In the genomic region with DNA sequence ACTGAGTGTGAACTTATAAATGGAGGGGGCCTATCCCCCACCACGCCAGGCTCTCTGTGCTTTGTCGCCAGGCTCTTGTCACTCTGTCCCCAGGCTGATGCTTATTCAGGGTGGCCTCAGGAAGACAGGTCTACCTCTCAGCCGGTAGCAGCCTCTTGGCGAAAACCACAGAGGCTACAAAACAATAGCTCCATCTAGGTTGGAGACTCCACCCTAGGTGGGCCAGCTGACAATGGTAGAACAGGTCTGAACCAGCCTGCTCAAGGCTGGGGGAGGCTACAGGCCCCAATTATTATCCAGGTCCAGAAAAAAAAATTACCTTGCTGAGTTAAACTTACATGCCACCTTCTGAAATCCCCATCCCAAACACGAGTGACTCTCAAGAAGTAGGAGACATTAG, we compare ENCODE assay signal across 21 mouse cellular contexts. TPM values are rescaled to one million over a fixed set of nuclear protein-coding genes. Genes with fewer than 3 reads are reported as not detected.
DNase-seq lines count a peak whose midpoint lies in the region; TF ChIP-seq lines count a peak whose summit lies in the region.
"Had no signal": no experiment of that assay in that cellular context is flagged by ENCODE, and none has a peak within 500 bp of the region (broad histone marks: within the 10 kb centered on the region; RNA-seq: fewer than 3 reads in every experiment).

No protein-coding gene starts in this region.

- H3K9me3 ChIP-seq in E14TG2a.4 (ENCODE audit: low read length) (no peaks in the 10 kb centered on the region), ES-Bruce4 (replicated peaks; ENCODE audit: control insufficient read depth, insufficient read depth, low read length, poor library complexity, severe bottlenecking) (no peaks in the 10 kb centered on the region), ES-E14 (ENCODE audit: control insufficient read depth, insufficient read depth, low read depth, low read length) (no peaks in the 10 kb centered on the region)
- H3K9me3 ChIP-seq: embryonic facial prominence, embryonic 10.5 days; embryonic facial prominence, embryonic 12.5 days; forebrain, embryonic 13.5 days; forebrain, embryonic 15.5 days had no signal

- peak; percentile 50; the same call in 1 of the 2 replicates for TF ChIP-seq EP300 in ES-Bruce4 (IDR thresholded peaks at IDR 0.05; ENCODE audit: insufficient read depth, low read depth, low read length)

- H3K27me3 ChIP-seq in E14TG2a.4 (ENCODE audit: insufficient read depth, low read length) = no peaks in the 10 kb centered on the region
- no peaks in the 10 kb centered on the region for H3K27me3 ChIP-seq in ES-Bruce4 (ENCODE audit: control insufficient read depth, insufficient read depth, low read length, poor library complexity, severe bottlenecking)
- H3K27me3 ChIP-seq: embryonic facial prominence, embryonic 12.5 days; forebrain, embryonic 13.5 days; forebrain, embryonic 15.5 days had no signal

- peaks cover 60% of the 10 kb centered on the region for H3K4me1 ChIP-seq in E14TG2a.4 (replicated peaks; ENCODE audit: low read depth, low read length)
- peaks cover 6% of the 10 kb centered on the region for H3K4me1 ChIP-seq in ES-Bruce4 (ENCODE audit: control insufficient read depth, insufficient read depth, low read length)
- peaks cover 13 to 22% of the 10 kb centered on the region in 2 experiments for H3K4me1 ChIP-seq in ES-E14 (ENCODE audit: control insufficient read depth in 2 of 2, insufficient read depth in 2 of 2, low read length in 2 of 2, poor library complexity in 1 of 2)
- H3K4me1 ChIP-seq: forebrain, embryonic 13.5 days; forebrain, embryonic 15.5 days had no signal

- no peak for TF ChIP-seq POLR2A in ES-Bruce4 (IDR thresholded peaks at IDR 0.05; ENCODE audit: insufficient read depth, low read length)

- DNase-seq in ES-E14 (ENCODE audit: low read depth, low spot score) = peak; percentile 33
- DNase-seq in ZHBTc4 (ENCODE audit: low read depth, low spot score) = peak; percentile 73
- DNase-seq in cerebellum, adult 11 months = no peak
- DNase-seq in urinary bladder, postnatal 25 days (ENCODE audit: low spot score) = no peak
- DNase-seq in left cerebral cortex, postnatal 36 days (ENCODE audit: low spot score in 2 of 2) = no peak
- DNase-seq: adrenal gland, adult 2 months; adrenal gland, postnatal 10 days; adrenal gland, postnatal 25 days; cerebellum, adult 11-12 months; cerebellum, adult 9-10 months; cerebellum, postnatal 10 days; cerebellum, postnatal 25 days; forebrain, postnatal 0 days had no signal

- H3K27ac ChIP-seq in ES-Bruce4 (ENCODE audit: insufficient read depth, low read length) (no peak overlapping the region), ES-E14 (ENCODE audit: insufficient read depth, low read depth, low read length, poor library complexity, severe bottlenecking) (peak overlapping the region; percentile 7; the same call in 1 of the 2 replicates)
- H3K27ac ChIP-seq: embryonic facial prominence, embryonic 10.5 days; embryonic facial prominence, embryonic 12.5 days; forebrain, embryonic 13.5 days; forebrain, embryonic 15.5 days had no signal

- H3K36me3 ChIP-seq in E14TG2a.4 (ENCODE audit: insufficient read depth, low read length) = no peaks in the 10 kb centered on the region
- no peaks in the 10 kb centered on the region for H3K36me3 ChIP-seq in ES-Bruce4 (ENCODE audit: control insufficient read depth, insufficient read depth, low read length, poor library complexity, severe bottlenecking)
- no peaks in the 10 kb centered on the region for H3K36me3 ChIP-seq in ES-E14 (ENCODE audit: control insufficient read depth, insufficient read depth, low read length, poor library complexity, severe bottlenecking)
- H3K36me3 ChIP-seq: embryonic facial prominence, embryonic 10.5 days; embryonic facial prominence, embryonic 12.5 days; forebrain, embryonic 15.5 days had no signal

- in situ Hi-C loops in ES-E14 (cut with MboI; ENCODE audit: low sequenced_read_pairs in 2 of 2, unreplicated experiment in 2 of 2) = no loop called here

- 0 out of 2 replicates have a peak overlapping the region, but pooled peaks have one; percentile 3 for H3K4me3 ChIP-seq in E14TG2a.4 (replicated peaks; ENCODE audit: low read length)
- no peak overlapping the region for H3K4me3 ChIP-seq in ES-Bruce4 (ENCODE audit: low read depth, low read length)
- H3K4me3 ChIP-seq in ES-E14 (ENCODE audit: insufficient read depth in 1 of 2, low read depth in 1 of 2, low read length in 2 of 2, poor library complexity in 1 of 2, severe bottlenecking in 1 of 2) = no peak overlapping the region
- H3K4me3 ChIP-seq: embryonic facial prominence, embryonic 10.5 days; embryonic facial prominence, embryonic 12.5 days; forebrain, embryonic 13.5 days; forebrain, embryonic 15.5 days had no signal

- TF ChIP-seq CTCF in E14TG2a.4 (conservative IDR thresholded peaks at IDR 0.05; ENCODE audit: low read length) = no peak
- TF ChIP-seq CTCF in ES-Bruce4 (IDR thresholded peaks at IDR 0.05; ENCODE audit: low read depth, low read length) = no peak

- intact Hi-C loops in left cerebral cortex, postnatal 36 days (cut with DNase I) = no loop called here

- H3K9ac ChIP-seq in ES-Bruce4 (ENCODE audit: low read depth, poor library complexity, severe bottlenecking) (no peak overlapping the region), ES-E14 (ENCODE audit: insufficient read depth, low read depth, low read length, poor library complexity, severe bottlenecking) (no peak overlapping the region)
- H3K9ac ChIP-seq: embryonic facial prominence, embryonic 12.5 days; forebrain, embryonic 13.5 days; forebrain, embryonic 15.5 days; forebrain, postnatal 0 days had no signal

TF ChIP-seq in ES-E14, 5 proteins besides CTCF, POLR2A, EP300 and RAD21:
- TF ChIP-seq ZC3H11A (IDR thresholded peaks at IDR 0.05; ENCODE audit: borderline replicate concordance, low read depth, low read length) (no peak), HCFC1 (IDR thresholded peaks at IDR 0.05; ENCODE audit: borderline replicate concordance, insufficient read depth, low read length) (no peak), ZNF384 (IDR thresholded peaks at IDR 0.05; ENCODE audit: low read depth, low read length) (0 out of 2 replicates have a peak, but pooled peaks have one; percentile 37)
TF ChIP-seq in ES-E14: peak in this region for 1.

RNA-seq across cellular contexts. Expression of gene Tspan11, which starts 59.0 kb away (rescaled TPM):
- polyA plus RNA-seq in ES-Bruce4 (2011; ENCODE audit: insufficient read depth, insufficient read length, low read depth, missing spikeins) = 0.12 TPM in 1 of 2 replicates, not detected in the other
- 0.11 and 0.13 TPM in 2 replicates for total RNA-seq in ES-E14 (2012; rRNA removed)
- 1 to 10 TPM; 6.2 to 7.9 TPM for total RNA-seq in left cerebral cortex, postnatal 36 days (2021)
- total RNA-seq: MEL had no signal

RNA-seq across cellular contexts. Expression of gene Prmt8, which starts 59.1 kb away (rescaled TPM):
- 0.22 and 0.32 TPM in 2 replicates for polyA plus RNA-seq in ES-Bruce4 (2011; ENCODE audit: insufficient read depth, insufficient read length, low read depth, missing spikeins)
- 2.1 and 5.5 TPM in 2 replicates for total RNA-seq in ES-E14 (2012; rRNA removed)
- 10 to 100 TPM; 90.8 to 97.3 TPM for total RNA-seq in left cerebral cortex, postnatal 36 days (2021)
- total RNA-seq: adrenal gland, adult 2 months; adrenal gland, postnatal 25 days; MEL had no signal
- polyA plus RNA-seq: adrenal gland, adult 2 months; C2C12 had no signal

Comparison
In these comparisons a context has a peak if more than half of its experiments do, and no peak if none do; other contexts are left out.
1. DNase-seq: peak in ES-E14 (single experiment) and ZHBTc4 (single experiment); none in cerebellum, adult 11 months (single experiment), urinary bladder, postnatal 25 days (single experiment) and left cerebral cortex, postnatal 36 days (0 of 2).
2. RNA of gene Prmt8, which starts 59.1 kb away (total RNA-seq): 90.8 to 97.3 TPM in left cerebral cortex, postnatal 36 days; 2.1 to 5.5 TPM in ES-E14; every median in the first group is over 10 times any median in the second.